Mouse (Mus musculus) MEL (cell line): Measurements from ENCODE around the gene Ccdc162. TPM values are rescaled to one million over a fixed set of nuclear protein-coding genes. Genes with fewer than 3 reads are reported as not detected.

ENCODE experiments used
- DNase-seq: peaks from one replicate; pipeline ENCODE4 v3.0.0; 2011; ENCODE audit warnings: low read depth, low spot score
- H3K27ac ChIP-seq: 2 replicates; pipeline ENCODE4 v1.5.1; 2012; ENCODE audit warnings: low read depth, mild to moderate bottlenecking, control low read depth, low read length, moderate library complexity; ENCODE audit not compliant: control insufficient read depth
- H3K27me3 ChIP-seq, 2 experiments: fragments of 150-350 bp in 1 of 2; sonication (generic) in 1 of 2; 2 replicates each; pipeline ENCODE4 v1.6.1; 2012; ENCODE audit warnings: low read length in 2 of 2, mild to moderate bottlenecking in 2 of 2, improper control_type of control experiment in 1 of 2, moderate library complexity in 1 of 2; ENCODE audit not compliant: insufficient read depth in 2 of 2, control insufficient read depth in 1 of 2
- H3K36me3 ChIP-seq, 2 experiments: 2 replicates each; pipeline ENCODE4 v1.6.1; 2012 to 2014; ENCODE audit warnings: low read length in 2 of 2, improper control_type of control experiment in 1 of 2, inconsistent platforms in 1 of 2, mild to moderate bottlenecking in 1 of 2; ENCODE audit not compliant: insufficient read depth in 2 of 2, control insufficient read depth in 1 of 2
- H3K4me1 ChIP-seq, 2 experiments: fragments of 150-350 bp in 1 of 2; sonication (generic) in 1 of 2; 2 replicates each; pipeline ENCODE4 v1.6.1; 2012; ENCODE audit warnings: low read length in 2 of 2, improper control_type of control experiment in 1 of 2, mild to moderate bottlenecking in 1 of 2; ENCODE audit not compliant: insufficient read depth in 2 of 2, control insufficient read depth in 1 of 2
- H3K4me3 ChIP-seq, 2 experiments: fragments of 150-350 bp in 1 of 2; sonication (generic) in 1 of 2; 2 replicates each; pipeline ENCODE4 v1.5.1; 2012; ENCODE audit warnings: low read depth in 2 of 2, low read length in 2 of 2, mild to moderate bottlenecking in 2 of 2, moderate library complexity in 2 of 2, control low read depth in 1 of 2, improper control_type of control experiment in 1 of 2; ENCODE audit not compliant: control insufficient read depth in 1 of 2, insufficient read depth in 1 of 2
- H3K79me2 ChIP-seq: 2 replicates; pipeline ENCODE4 v1.6.1; 2012; ENCODE audit warnings: mild to moderate bottlenecking, low read length, moderate library complexity; ENCODE audit not compliant: control insufficient read depth, poor library complexity, insufficient read depth
- H3K9ac ChIP-seq: 2 replicates; pipeline ENCODE4 v1.6.1; 2012; ENCODE audit warnings: low read depth, mild to moderate bottlenecking, control low read depth, low read length, moderate library complexity; ENCODE audit not compliant: control insufficient read depth, poor library complexity, severe bottlenecking
- H3K9me3 ChIP-seq: fragments of 150-350 bp; sonication (generic); replicated peaks from 2 replicates; pipeline ENCODE4 v1.6.1; 2012; ENCODE audit warnings: mild to moderate bottlenecking, low read length, improper control_type of control experiment, moderate library complexity; ENCODE audit not compliant: insufficient read depth
- CTCF ChIP-seq, 3 experiments: IDR thresholded peaks in 2 of 3; conservative IDR thresholded peaks in 1 of 3; 2 replicates each; pipeline ENCODE4 v1.5.1; 2011 to 2012; ENCODE audit warnings: low read length in 3 of 3, low read depth in 2 of 3, mild to moderate bottlenecking in 2 of 3, improper control_type of control experiment in 1 of 3, inconsistent platforms in 1 of 3, mixed read lengths in 1 of 3, moderate library complexity in 1 of 3; ENCODE audit not compliant: control insufficient read depth in 1 of 3, insufficient read depth in 1 of 3, poor library complexity in 1 of 3, severe bottlenecking in 1 of 3
- E2F4 ChIP-seq: IDR thresholded peaks from 2 replicates; pipeline ENCODE4 v1.6.1; 2011; ENCODE audit warnings: low read depth, low read length, improper control_type of control experiment, borderline replicate concordance
- EP300 ChIP-seq, 2 experiments: IDR thresholded peaks; 2 replicates each; pipeline ENCODE4 v1.6.1; 2011; ENCODE audit warnings: improper control_type of control experiment in 2 of 2, low read length in 2 of 2, low read depth in 1 of 2, mild to moderate bottlenecking in 1 of 2
- ETS1 ChIP-seq: IDR thresholded peaks from 2 replicates; pipeline ENCODE4 v1.6.1; 2012; ENCODE audit warnings: low read depth, mild to moderate bottlenecking, inconsistent platforms, low read length, improper control_type of control experiment, moderate library complexity
- JUND ChIP-seq: IDR thresholded peaks from 2 replicates; pipeline ENCODE4 v1.6.1; 2011; ENCODE audit warnings: low read depth, mild to moderate bottlenecking, improper control_type of control experiment, low read length
- KAT2A ChIP-seq: conservative IDR thresholded peaks from 2 replicates; pipeline ENCODE4 v1.6.1; 2012; ENCODE audit warnings: low read depth, low read length, improper control_type of control experiment, inconsistent platforms
- MAFK ChIP-seq: IDR thresholded peaks from 2 replicates; pipeline ENCODE4 v1.6.1; 2011; ENCODE audit warnings: low read depth, mild to moderate bottlenecking, low read length, improper control_type of control experiment, borderline replicate concordance
- MAZ ChIP-seq: IDR thresholded peaks from 2 replicates; pipeline ENCODE4 v1.6.1; 2012; ENCODE audit warnings: low read depth, mild to moderate bottlenecking, inconsistent platforms, low read length, improper control_type of control experiment
- MYB ChIP-seq: IDR thresholded peaks from 2 replicates; pipeline ENCODE4 v1.6.1; 2011; ENCODE audit warnings: mild to moderate bottlenecking, low read depth, low read length, improper control_type of control experiment
- MYC ChIP-seq: IDR thresholded peaks from 2 replicates; pipeline ENCODE4 v1.6.1; 2011; ENCODE audit warnings: low read depth, mild to moderate bottlenecking, low read length, improper control_type of control experiment, moderate library complexity
- NELFE ChIP-seq: IDR thresholded peaks from 2 replicates; pipeline ENCODE4 v1.6.1; 2011; ENCODE audit warnings: low read depth, low read length, improper control_type of control experiment
- POLR2A ChIP-seq, 2 experiments: IDR thresholded peaks; 2 replicates each; pipeline ENCODE4 v1.6.1; 2011 to 2012; ENCODE audit warnings: low read length in 2 of 2, mild to moderate bottlenecking in 2 of 2, control low read depth in 1 of 2, improper control_type of control experiment in 1 of 2, low read depth in 1 of 2, moderate library complexity in 1 of 2; ENCODE audit not compliant: control insufficient read depth in 1 of 2, insufficient read depth in 1 of 2, poor library complexity in 1 of 2
- POLR2AphosphoS2 ChIP-seq: IDR thresholded peaks from 2 replicates; pipeline ENCODE4 v1.6.1; 2011; ENCODE audit warnings: low read length, improper control_type of control experiment
- RAD21 ChIP-seq: IDR thresholded peaks from 2 replicates; pipeline ENCODE4 v1.6.1; 2011; ENCODE audit warnings: mild to moderate bottlenecking, low read depth, low read length, improper control_type of control experiment
- RCOR1 ChIP-seq: IDR thresholded peaks from 2 replicates; pipeline ENCODE4 v1.6.1; 2012; ENCODE audit warnings: low read depth, mild to moderate bottlenecking, inconsistent platforms, low read length, improper control_type of control experiment
- SIN3A ChIP-seq: IDR thresholded peaks from 2 replicates; pipeline ENCODE4 v1.6.1; 2012; ENCODE audit warnings: low read length, improper control_type of control experiment, inconsistent platforms
- SMC3 ChIP-seq: IDR thresholded peaks from 2 replicates; pipeline ENCODE4 v1.6.1; 2011; ENCODE audit warnings: low read depth, low read length, improper control_type of control experiment
- TAL1 ChIP-seq: IDR thresholded peaks from 2 replicates; pipeline ENCODE4 v1.6.1; 2012; ENCODE audit warnings: mild to moderate bottlenecking, inconsistent platforms, low read length, moderate library complexity, mixed read lengths
- ZC3H11A ChIP-seq: IDR thresholded peaks from 2 replicates; pipeline ENCODE4 v1.6.1; 2012; ENCODE audit warnings: low read depth, mild to moderate bottlenecking, inconsistent platforms, low read length, improper control_type of control experiment
- ZKSCAN1 ChIP-seq: IDR thresholded peaks from 2 replicates; pipeline ENCODE4 v1.6.1; 2012; ENCODE audit warnings: low read depth, mild to moderate bottlenecking, inconsistent platforms, low read length, improper control_type of control experiment, moderate library complexity
- ZNF384 ChIP-seq: IDR thresholded peaks from 2 replicates; pipeline ENCODE4 v1.6.1; 2012; ENCODE audit warnings: low read depth, mild to moderate bottlenecking, inconsistent platforms, low read length, improper control_type of control experiment
- polyA plus RNA-seq, 2 experiments: library from polyadenylated mRNA; stranded (reverse) in 1 of 2; unstranded in 1 of 2; fragments of >175 nt in 1 of 2; fragments of >200 nt in 1 of 2; gene quantifications; 2 replicates each; pipeline versions ENCODE4 v1.2.1 to v1.2.4; 2012; ENCODE audit warnings: low replicate concordance in 2 of 2, low read depth in 1 of 2; ENCODE audit not compliant: insufficient read length in 2 of 2, insufficient read depth in 1 of 2, missing spikeins in 1 of 2
- total RNA-seq: library from RNA; depleted of rRNA; stranded (reverse); fragments of 300-350 nt; gene quantifications from 2 replicates; pipeline ENCODE4 v1.2.3, GENCODE M21; 2012

Ccdc162 gene
- total and polyA plus RNA-seq, 3 experiments: 0.06 TPM; not detected in 2

- H3K27me3 ChIP-seq: peaks cover 3 to 5% of the 10 kb centered on the region in 2 experiments; a peak in 3 of 4 replicates
- TF ChIP-seq MAZ (no peak), EP300 (IDR thresholded peaks at IDR 0.05; ENCODE audit: low read depth in 1 of 2, low read length in 2 of 2) (no peak), POLR2AphosphoS2 (no peak), ZC3H11A (no peak)
- no peak overlapping the region for H3K9ac ChIP-seq
- no peaks in the 10 kb centered on the region for H3K79me2 ChIP-seq
- no peak overlapping the region for H3K27ac ChIP-seq
- H3K9me3 ChIP-seq: no peaks in the 10 kb centered on the region
- no peak for DNase-seq
- H3K36me3 ChIP-seq: no peaks in the 10 kb centered on the region
- H3K4me1 ChIP-seq: no peaks in the 10 kb centered on the region
- no peak overlapping the region for H3K4me3 ChIP-seq
Observed at GRCm38 (mm10) chr10:41690978-41691377, 25.5 kb downstream of the Ccdc162 start.

GRCm38 (mm10) chr10:41689941-41690887 lies 26.2 kb downstream of the Ccdc162 start:
- Histone ChIP-seq H3K27me3 (peaks cover 3 to 5% of the 10 kb centered on the region in 2 experiments; a peak in 3 of 4 replicates), H3K27ac (no peak overlapping the region), H3K4me3 (no peak overlapping the region), H3K36me3 (no peaks in the 10 kb centered on the region), H3K9me3 (no peaks in the 10 kb centered on the region), H3K9ac (no peak overlapping the region), H3K4me1 (no peaks in the 10 kb centered on the region), H3K79me2 (no peaks in the 10 kb centered on the region)
- no peak for TF ChIP-seq MAFK
- TF ChIP-seq E2F4: no peak
- no peak for TF ChIP-seq MYC
- no peak for TF ChIP-seq RCOR1
- TF ChIP-seq MYB: no peak
- TF ChIP-seq JUND: no peak
- no peak for TF ChIP-seq TAL1
- TF ChIP-seq KAT2A: no peak
- TF ChIP-seq POLR2A (IDR thresholded peaks at IDR 0.05; ENCODE audit: control insufficient read depth in 1 of 2, insufficient read depth in 1 of 2, low read depth in 1 of 2, low read length in 2 of 2, poor library complexity in 1 of 2): no peak
- TF ChIP-seq SMC3: peak; percentile 72
- peak; percentile 82 for TF ChIP-seq RAD21
- peak; percentile 64 for TF ChIP-seq ZC3H11A
- TF ChIP-seq NELFE: no peak
- TF ChIP-seq SIN3A: no peak
- peak; percentile 75 to 96 (median 82) for TF ChIP-seq CTCF (IDR thresholded peaks at IDR 0.05 in 2 of 3, conservative IDR thresholded peaks at IDR 0.05 in 1 of 3; ENCODE audit: control insufficient read depth in 1 of 3, insufficient read depth in 1 of 3, low read depth in 2 of 3, low read length in 3 of 3, poor library complexity in 1 of 3, severe bottlenecking in 1 of 3)
- TF ChIP-seq ZNF384: no peak
- TF ChIP-seq ZKSCAN1: no peak
- TF ChIP-seq ETS1: no peak
- DNase-seq: peak; percentile 60
